Mouse (Mus musculus) hindbrain, embryonic 12.5 days (tissue): ENCODE data around the gene Oxtr. TPM values are rescaled to one million over a fixed set of nuclear protein-coding genes. Genes with fewer than 3 reads are reported as not detected.

Source experiments
- ATAC-seq: fragments of 200-750 bp; cut with Nextera tagmentation; 2 replicates; pipeline ENCODE4 v1.8.0; 2017; ENCODE audit warnings: moderate TSS enrichment; ENCODE audit not compliant: low FRiP score
- H3K27ac ChIP-seq: fragments of 300-500 bp; sonication (generic); 2 replicates; pipeline ENCODE4 v1.5.1; 2016; ENCODE audit warnings: mild to moderate bottlenecking
- H3K27me3 ChIP-seq: fragments of 300-500 bp; sonication (generic); 2 replicates; pipeline ENCODE4 v1.6.1; 2016; ENCODE audit warnings: mild to moderate bottlenecking
- H3K36me3 ChIP-seq: fragments of 300-500 bp; sonication (generic); 2 replicates; pipeline ENCODE4 v1.6.1; 2016; ENCODE audit warnings: mild to moderate bottlenecking
- H3K4me1 ChIP-seq: fragments of 300-500 bp; sonication (generic); 2 replicates; pipeline ENCODE4 v1.6.1; 2016
- H3K4me2 ChIP-seq: fragments of 300-500 bp; sonication (generic); replicated peaks from 2 replicates; pipeline ENCODE4 v1.6.1; 2016; ENCODE audit warnings: mild to moderate bottlenecking
- H3K4me3 ChIP-seq: fragments of 300-500 bp; sonication (generic); 2 replicates; pipeline ENCODE4 v1.5.1; 2016; ENCODE audit warnings: mild to moderate bottlenecking
- H3K9ac ChIP-seq: fragments of 300-500 bp; sonication (generic); 2 replicates; pipeline ENCODE4 v1.6.1; 2016; ENCODE audit warnings: mild to moderate bottlenecking, moderate library complexity
- H3K9me3 ChIP-seq: fragments of 300-500 bp; sonication (generic); replicated peaks from 2 replicates; pipeline ENCODE4 v1.6.1; 2016; ENCODE audit warnings: mild to moderate bottlenecking
- WGBS: fragments of 180-500 bp; shearing (Covaris S2); methylation state at CpG from one replicate; pipeline ENCODE4 v1.1.7; 2016; 5-methylcytosine and 5-hydroxymethylcytosine counted together
- polyA plus RNA-seq: library from polyadenylated mRNA; unstranded; fragments of >200 nt; fragmentation: Nextera tagmentation; extraction: Ambion mirVana; gene quantifications from 2 replicates; pipeline ENCODE4 v1.2.1, GENCODE M21; 2016

Gene Oxtr
- polyA plus RNA-seq, 1 experiment from 2014 or later: 0.54 TPM

DNA sequence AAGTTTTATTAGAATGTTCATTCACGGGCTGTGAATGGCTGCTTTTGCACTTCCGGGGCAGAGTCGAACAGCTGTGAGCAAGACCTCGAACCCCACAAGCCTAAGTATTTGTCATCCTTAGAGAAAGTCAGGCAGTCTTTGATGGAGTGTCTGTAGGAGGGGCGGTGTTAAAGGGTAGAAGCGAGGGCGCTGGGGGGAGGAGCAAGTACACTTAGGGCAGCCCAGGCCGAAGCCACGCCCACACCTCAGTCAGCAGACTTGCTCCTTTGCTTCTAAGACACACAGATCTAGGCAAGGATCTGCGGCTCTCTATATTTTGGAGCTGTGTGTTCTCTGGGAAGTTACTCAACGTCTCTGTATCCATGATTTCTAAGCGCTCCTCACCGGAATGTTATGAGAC, 9.9 kb downstream of the Oxtr start:
- Histone ChIP-seq H3K4me2 (no peak overlapping the region), H3K27me3 (peaks cover 12% of the 10 kb centered on the region; the same call in 1 of the 2 replicates), H3K4me1 (no peaks in the 10 kb centered on the region), H3K4me3 (no peak overlapping the region), H3K36me3 (no peaks in the 10 kb centered on the region), H3K9me3 (no peaks in the 10 kb centered on the region), H3K27ac (no peak overlapping the region), H3K9ac (no peak overlapping the region)
- ATAC-seq: no peak
- 50% methylated on average over 13 of the region's 13 CpGs for WGBS

DNA sequence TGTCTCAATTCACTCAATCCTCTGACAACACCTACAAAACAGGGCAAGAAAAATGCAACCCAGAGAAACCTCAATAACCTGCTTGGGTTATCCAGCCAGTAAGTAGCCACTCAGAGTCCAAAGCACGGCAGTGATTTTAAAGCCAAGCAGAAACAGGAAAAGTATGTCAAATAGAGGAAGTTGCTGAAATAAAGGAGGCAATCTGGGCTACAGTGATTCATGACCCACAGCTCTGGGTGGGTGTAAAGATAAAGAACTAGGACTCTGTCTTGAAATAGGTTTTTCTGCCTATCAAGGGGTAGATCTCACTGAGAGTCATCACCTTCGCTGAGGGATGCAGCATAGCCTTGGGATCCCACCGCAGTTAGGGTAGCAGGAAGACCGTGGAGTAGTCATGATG, 18.1 kb downstream of the Oxtr start:
- H3K27me3 ChIP-seq: no peaks in the 10 kb centered on the region
- H3K4me2 ChIP-seq: no peak overlapping the region
- no peaks in the 10 kb centered on the region for H3K9me3 ChIP-seq
- no peak overlapping the region for H3K27ac ChIP-seq
- no peak for ATAC-seq
- no peaks in the 10 kb centered on the region for H3K36me3 ChIP-seq
- no peak overlapping the region for H3K4me3 ChIP-seq
- no peak overlapping the region for H3K9ac ChIP-seq
- H3K4me1 ChIP-seq: no peaks in the 10 kb centered on the region
- 87% methylated on average over 4 of the region's 4 CpGs for WGBS

DNA sequence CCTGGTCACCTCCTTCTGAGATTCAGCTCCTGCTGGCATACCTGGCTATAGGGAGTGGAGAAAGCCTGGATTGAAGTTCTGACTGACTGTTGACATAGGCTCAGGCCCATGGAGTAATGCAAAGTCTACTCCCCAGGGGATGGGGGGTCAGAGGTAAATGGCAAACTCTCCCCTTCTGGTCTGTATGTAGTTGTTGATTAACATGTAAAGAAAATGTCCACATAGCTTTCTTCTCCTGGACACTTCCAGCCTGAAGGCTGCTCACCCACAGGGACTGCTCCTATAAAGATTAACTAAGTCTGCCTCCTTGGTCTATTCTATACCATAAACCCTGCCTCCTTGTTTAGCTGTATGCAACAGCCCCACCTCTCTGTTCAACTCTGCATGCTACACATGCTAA, 23.7 kb downstream of the Oxtr start:
- no peaks in the 10 kb centered on the region for H3K4me1 ChIP-seq
- no peak overlapping the region for H3K4me2 ChIP-seq
- H3K9me3 ChIP-seq: no peaks in the 10 kb centered on the region
- no peaks in the 10 kb centered on the region for H3K27me3 ChIP-seq
- H3K9ac ChIP-seq: no peak overlapping the region
- no peaks in the 10 kb centered on the region for H3K36me3 ChIP-seq
- no peak for ATAC-seq
- no peak overlapping the region for H3K4me3 ChIP-seq
- H3K27ac ChIP-seq: no peak overlapping the region

DNA sequence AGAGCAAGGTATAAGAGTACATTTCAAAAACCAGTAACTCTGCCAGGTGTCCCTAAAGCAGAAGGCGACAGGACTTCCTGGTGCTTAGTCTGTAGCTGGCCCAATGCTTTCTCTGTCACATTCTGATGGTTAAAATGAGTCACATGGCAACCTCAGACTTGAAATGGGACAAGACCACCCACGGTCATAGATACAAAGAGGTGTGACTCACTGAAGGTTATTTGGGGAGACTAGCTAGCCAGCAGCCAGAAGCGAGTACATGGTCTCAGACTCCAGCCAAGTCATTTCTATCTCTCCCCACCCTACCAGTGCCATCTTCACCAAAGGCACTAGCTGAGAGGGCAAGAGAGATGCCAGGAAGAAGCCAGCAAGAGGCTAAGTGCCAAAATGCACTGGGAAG, 24.3 kb downstream of the Oxtr start:
- no peak overlapping the region for H3K9ac ChIP-seq
- H3K4me2 ChIP-seq: no peak overlapping the region
- ATAC-seq: no peak
- no peaks in the 10 kb centered on the region for H3K36me3 ChIP-seq
- no peaks in the 10 kb centered on the region for H3K4me1 ChIP-seq
- no peak overlapping the region for H3K27ac ChIP-seq
- H3K27me3 ChIP-seq: no peaks in the 10 kb centered on the region
- 72% methylated on average over 3 of the region's 3 CpGs for WGBS
- no peak overlapping the region for H3K4me3 ChIP-seq
- H3K9me3 ChIP-seq: no peaks in the 10 kb centered on the region

DNA sequence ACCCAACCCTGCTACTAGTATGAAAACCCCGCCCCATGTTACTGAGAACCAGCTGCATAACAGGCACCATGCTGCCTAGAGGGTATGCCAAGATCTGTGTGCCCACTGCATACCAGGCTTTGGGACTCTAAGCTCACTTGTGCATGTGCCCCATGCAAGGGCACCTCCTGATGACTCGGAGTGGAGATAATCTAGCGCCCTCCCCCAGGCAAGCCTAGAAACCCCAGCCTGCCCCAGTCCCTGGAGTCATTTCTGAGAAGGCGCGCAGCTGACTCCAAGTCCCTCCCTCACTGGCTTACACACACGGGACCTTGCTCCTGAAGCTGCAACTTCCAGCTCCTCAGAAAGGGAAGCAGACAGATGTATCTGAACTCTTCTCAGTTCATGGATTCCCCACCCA, 26.4 kb downstream of the Oxtr start:
- no peak overlapping the region for H3K4me2 ChIP-seq
- no peak overlapping the region for H3K9ac ChIP-seq
- no peaks in the 10 kb centered on the region for H3K9me3 ChIP-seq
- H3K4me3 ChIP-seq: no peak overlapping the region
- WGBS: 85% methylated on average over 6 of the region's 6 CpGs
- H3K27ac ChIP-seq: no peak overlapping the region
- no peak for ATAC-seq
- H3K27me3 ChIP-seq: no peaks in the 10 kb centered on the region
- H3K4me1 ChIP-seq: no peaks in the 10 kb centered on the region
- H3K36me3 ChIP-seq: no peaks in the 10 kb centered on the region

DNA sequence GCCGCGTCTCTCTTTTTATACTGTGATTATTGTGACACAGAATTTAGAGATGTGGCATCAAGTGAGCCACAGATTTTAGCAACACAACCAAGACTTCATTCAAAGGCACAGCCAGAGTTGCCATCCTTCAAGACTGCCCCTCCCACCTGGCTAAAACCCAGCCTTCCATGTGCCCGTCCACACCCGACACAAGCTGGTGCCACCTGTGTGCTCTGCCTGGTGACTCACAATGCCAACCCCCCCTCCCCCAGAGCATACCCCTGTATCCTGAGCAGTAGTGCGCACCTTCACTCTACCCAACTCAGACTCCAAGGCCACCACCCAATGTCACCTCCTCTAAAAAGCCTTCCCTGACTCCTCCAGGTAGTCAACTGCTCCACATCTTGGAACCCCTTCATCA, 28.3 kb downstream of the Oxtr start:
- Histone ChIP-seq H3K4me3 (no peak overlapping the region), H3K9me3 (no peaks in the 10 kb centered on the region), H3K4me1 (no peaks in the 10 kb centered on the region), H3K27ac (no peak overlapping the region), H3K4me2 (no peak overlapping the region), H3K9ac (no peak overlapping the region), H3K36me3 (no peaks in the 10 kb centered on the region), H3K27me3 (no peaks in the 10 kb centered on the region)
- no peak for ATAC-seq
- whole genome bisulfite sequencing: 95% methylated on average over 5 of the region's 5 CpGs

DNA sequence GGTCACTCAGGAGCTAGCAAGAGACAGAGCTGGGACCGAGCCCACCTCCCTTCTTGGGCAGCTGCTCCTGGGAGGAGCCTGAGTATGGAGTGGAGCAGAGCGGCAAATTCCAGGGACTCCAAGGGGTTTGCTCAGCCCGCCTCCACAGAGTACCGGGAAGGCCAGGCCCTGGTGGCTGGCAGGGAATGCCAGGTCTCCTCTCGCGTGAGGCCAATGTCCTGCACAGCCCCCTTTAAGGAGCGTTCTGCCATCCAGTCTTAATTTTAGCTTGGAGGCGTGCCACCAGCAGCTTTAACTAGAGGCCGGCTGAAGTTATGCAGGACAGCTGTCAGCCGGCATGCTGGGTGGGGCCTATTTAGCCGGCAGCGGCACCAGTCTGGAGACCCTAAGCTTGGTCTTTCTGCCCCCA, 30.4 kb downstream of the Oxtr start, which contains the start of gene Cav3:
Gene Cav3 (plus strand): TSS at position 165 of the 409 bp plus-strand sequence.
- Histone ChIP-seq H3K4me1 (no peaks in the 10 kb centered on the region), H3K27ac (no peak within 1 kb of the TSS), H3K36me3 (no peaks in the 10 kb centered on the region), H3K4me3 (no peak within 1 kb of the TSS), H3K9ac (no peak within 1 kb of the TSS), H3K4me2 (no peak within 1 kb of the TSS), H3K27me3 (no peaks in the 10 kb centered on the region), H3K9me3 (no peaks in the 10 kb centered on the region)
- ATAC-seq: no peak
- 79% methylated on average over 12 of the region's 12 CpGs for WGBS

DNA sequence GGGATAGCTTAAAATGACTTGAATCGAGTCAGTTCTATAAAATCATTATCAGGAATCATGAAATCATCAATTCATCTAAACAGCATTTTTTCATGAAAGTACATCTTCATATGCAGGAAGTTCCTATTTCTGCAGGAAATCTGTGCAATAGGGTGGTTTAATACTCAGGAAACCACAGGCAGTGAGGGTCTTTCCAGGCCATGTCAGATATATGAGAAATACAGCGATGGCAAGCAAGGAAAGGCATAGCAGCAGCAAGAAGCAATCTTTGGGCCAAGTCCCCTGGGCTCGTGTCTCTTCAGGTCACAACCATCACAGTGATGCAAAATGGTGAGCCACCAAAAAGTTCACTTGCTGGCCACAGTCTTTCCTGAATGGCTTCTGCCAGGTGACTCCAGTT, 44.1 kb downstream of the Oxtr start:
- ATAC-seq: no peak

DNA sequence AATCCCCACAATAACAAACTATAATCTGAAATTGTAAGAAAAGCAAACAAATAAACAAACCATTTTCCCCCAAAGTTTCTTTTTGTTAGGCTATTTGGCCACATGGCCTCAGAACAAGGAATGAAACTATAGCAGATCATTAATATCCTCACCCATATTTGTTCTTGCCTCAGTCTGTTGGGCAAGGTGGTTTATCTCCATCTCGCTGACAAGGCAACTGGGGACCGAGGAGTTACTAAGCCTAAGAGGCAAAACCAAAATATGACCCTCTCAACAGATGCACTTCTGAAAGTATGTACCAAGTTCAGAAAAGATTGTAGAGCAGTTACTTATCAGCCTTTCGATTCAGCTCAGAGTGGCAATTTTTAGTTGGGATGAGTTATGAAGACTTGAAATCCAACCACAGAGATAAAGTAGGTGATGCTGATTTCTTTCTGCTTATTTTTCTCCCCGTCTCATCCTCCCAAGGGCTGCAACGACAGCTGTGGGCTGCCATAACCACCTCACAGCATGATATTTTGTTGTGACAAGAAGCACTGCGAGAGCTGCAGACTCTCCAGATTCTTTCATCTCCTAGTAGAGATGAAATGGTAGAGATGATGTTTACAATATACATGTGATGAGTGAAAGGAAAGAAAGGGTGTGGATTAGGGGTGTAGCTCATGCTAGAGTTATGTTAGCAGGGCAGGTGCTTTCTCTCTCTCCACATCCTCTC, 63.6 kb downstream of the Oxtr start:
- Histone ChIP-seq H3K27ac (no peak overlapping the region), H3K36me3 (no peaks in the 10 kb centered on the region), H3K4me1 (no peaks in the 10 kb centered on the region), H3K27me3 (no peaks in the 10 kb centered on the region), H3K9ac (no peak overlapping the region), H3K9me3 (peaks cover 7% of the 10 kb centered on the region), H3K4me2 (no peak overlapping the region), H3K4me3 (no peak overlapping the region)
- WGBS: 74% methylated on average over 6 of the region's 6 CpGs
- ATAC-seq: no peak

More for the DNA sequence above, 44.1 kb downstream of the Oxtr start:
- Histone ChIP-seq H3K4me1 (no peaks in the 10 kb centered on the region), H3K9ac (no peak overlapping the region), H3K27me3 (no peaks in the 10 kb centered on the region), H3K36me3 (no peaks in the 10 kb centered on the region), H3K9me3 (no peaks in the 10 kb centered on the region), H3K4me3 (no peak overlapping the region), H3K27ac (no peak overlapping the region), H3K4me2 (no peak overlapping the region)
- WGBS: 83% methylated on average over 3 of the region's 3 CpGs

DNA sequence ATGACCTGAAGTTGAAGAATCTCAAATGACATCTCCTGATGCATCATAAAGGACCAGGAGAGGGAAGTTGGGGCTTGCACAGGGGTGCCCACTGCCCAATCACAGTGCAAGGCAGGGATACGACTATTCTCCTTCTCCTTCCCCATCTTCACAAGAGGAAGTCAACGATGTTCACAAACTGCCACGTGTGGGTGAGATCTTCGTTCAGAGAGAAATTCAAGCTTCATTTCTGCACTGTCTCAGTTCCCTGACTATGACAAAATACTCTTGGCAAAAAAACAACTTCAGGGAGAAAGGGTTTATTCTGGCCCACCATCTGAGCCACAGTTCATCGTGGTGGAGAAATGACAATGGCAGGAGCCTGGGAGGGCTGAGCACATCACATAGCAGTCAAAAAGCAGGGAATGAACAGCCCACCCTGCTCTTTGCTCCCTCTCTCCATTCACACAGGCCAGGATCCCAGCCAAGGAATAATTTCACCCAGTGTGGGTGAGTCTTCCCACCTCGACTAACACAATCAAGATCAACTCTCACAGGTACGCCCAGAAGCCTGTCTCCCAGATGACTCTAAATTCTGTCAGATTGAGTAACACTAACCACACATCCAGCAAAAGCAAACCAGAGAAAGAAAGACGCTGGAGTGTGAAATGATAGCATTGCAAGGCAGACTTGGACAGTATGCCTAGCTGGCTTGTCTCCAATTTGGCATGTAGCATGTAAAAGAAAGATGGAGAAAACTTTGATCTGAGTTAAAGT, 65.8 kb downstream of the Oxtr start:
- no peak overlapping the region for H3K27ac ChIP-seq
- H3K4me2 ChIP-seq: no peak overlapping the region
- 83% methylated on average over 8 of the region's 8 CpGs for WGBS
- H3K4me1 ChIP-seq: no peaks in the 10 kb centered on the region
- H3K9ac ChIP-seq: no peak overlapping the region
- ATAC-seq: no peak
- H3K27me3 ChIP-seq: no peaks in the 10 kb centered on the region
- H3K4me3 ChIP-seq: no peak overlapping the region
- no peaks in the 10 kb centered on the region for H3K36me3 ChIP-seq
- peaks cover 7% of the 10 kb centered on the region for H3K9me3 ChIP-seq

Other genes with a start within 250 kb of the Oxtr start
- gene Lmcd1, start 216.2 kb downstream of the Oxtr start, polyA plus RNA-seq: 13.1 and 16.4 TPM in 2 replicates
- 1.1 and 1.3 TPM in 2 replicates for gene Ssu2, start 101.9 kb downstream of the Oxtr start, polyA plus RNA-seq
- 0.61 and 1.7 TPM in 2 replicates for gene Cav3, start 30.4 kb downstream of the Oxtr start, polyA plus RNA-seq
- gene Rad18, start 206.7 kb upstream of the Oxtr start, polyA plus RNA-seq: 28.0 and 28.7 TPM in 2 replicates